Mouse (Mus musculus): ENCODE measurements around the gene P2ry12. TPM values are rescaled to one million over a fixed set of nuclear protein-coding genes. Genes with fewer than 3 reads are reported as not detected.

Gene P2ry12
- polyA plus RNA-seq, 1 experiment, result 1.6 TPM

DNA sequence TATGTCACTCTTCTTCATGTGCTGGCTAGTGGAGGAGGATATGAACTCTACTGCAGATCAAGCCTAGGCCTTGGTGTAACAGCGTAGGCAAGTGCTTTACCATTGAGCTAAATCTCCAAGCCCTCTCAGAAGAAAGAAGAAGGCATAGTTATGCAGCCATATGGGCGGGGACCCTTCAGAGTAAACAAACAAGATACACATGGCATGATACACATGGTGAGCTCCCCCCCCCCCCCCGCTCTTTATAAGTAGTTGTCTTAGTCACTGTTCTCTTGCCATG is 15.5 kb upstream of the P2ry12 start:
- H3K4me1 ChIP-seq, result peaks cover 4% of the 10 kb centered on the region; the same call in 1 of the 2 replicates
- TF ChIP-seq FLI1 (IDR thresholded peaks at IDR 0.05; ENCODE audit: low read length), result no peak
- no peak for TF ChIP-seq GATA1 (IDR thresholded peaks at IDR 0.05; ENCODE audit: borderline replicate concordance, low read length)
- H3K9me3 ChIP-seq, result no peaks in the 10 kb centered on the region
- peaks cover 60% of the 10 kb centered on the region for H3K36me3 ChIP-seq (replicated peaks; ENCODE audit: low read length)
- H3K4me3 ChIP-seq (replicated peaks), result no peak overlapping the region
- H3K27me3 ChIP-seq (replicated peaks), result no peaks in the 10 kb centered on the region

DNA sequence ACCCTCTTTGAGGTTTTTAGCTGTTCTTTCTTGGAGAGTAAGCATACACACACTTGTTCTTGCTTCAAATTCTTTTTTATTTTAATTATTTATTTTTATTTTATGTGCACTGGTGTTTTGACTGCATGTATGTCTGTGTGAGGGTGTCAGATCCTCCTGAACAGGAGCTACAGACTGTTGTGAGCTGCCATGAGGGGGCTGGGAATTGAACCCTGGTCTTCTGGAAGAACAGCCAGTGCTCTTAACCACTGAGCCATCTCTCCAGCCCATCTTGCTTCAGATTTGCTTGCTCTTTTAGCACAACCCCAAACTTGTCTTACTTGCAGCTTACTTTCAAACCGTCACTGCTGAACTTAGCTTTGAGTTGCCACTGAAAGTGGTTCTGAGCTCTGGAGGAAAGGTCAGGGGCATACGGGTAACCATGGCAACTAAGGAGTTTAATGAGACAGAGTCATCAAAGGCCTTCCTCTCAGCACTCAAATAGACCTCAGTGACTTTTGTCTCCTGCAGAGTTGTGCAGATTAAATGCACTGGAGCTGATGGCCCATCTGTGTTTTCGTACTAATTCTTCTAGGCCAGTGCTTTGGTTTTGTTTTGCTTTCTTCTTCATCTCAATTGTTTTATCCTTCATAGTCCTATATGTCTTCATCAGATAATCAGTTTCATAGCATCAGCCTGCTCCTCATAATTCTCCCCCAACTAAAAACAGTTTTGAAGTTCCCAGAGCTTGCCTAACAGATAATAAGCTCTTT is 15.0 kb upstream of the P2ry12 start:
- no peak for TF ChIP-seq GATA1 (IDR thresholded peaks at IDR 0.05; ENCODE audit: borderline replicate concordance, low read length)
- TF ChIP-seq FLI1 (IDR thresholded peaks at IDR 0.05; ENCODE audit: low read length), result no peak
- no peaks in the 10 kb centered on the region for H3K27me3 ChIP-seq (replicated peaks)

DNA sequence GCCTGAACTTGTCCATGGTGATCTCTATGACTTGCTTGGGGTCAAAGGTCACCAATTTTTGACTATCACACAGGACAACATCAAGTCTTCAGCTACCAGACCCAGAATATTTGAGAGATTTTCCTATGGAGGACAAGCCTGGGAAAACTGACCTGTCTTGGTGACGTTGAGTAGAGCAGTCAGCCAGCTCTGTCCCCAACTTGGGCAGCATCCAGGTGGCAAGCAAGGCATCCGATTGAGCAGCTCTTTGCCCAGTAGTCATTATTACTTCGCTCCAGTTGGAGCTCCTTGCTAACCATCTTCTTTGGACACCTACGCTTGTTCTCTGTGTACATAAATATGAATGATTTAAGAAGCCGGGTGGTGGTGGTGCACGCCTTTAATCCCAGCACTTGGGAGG is 8.1 kb upstream of the P2ry12 start:
- Histone ChIP-seq H3K36me3 (replicated peaks; ENCODE audit: low read length) (peaks cover 80% of the 10 kb centered on the region), H3K27me3 (replicated peaks) (no peaks in the 10 kb centered on the region), H3K4me1 (no peaks in the 10 kb centered on the region), H3K4me3 (replicated peaks) (no peak overlapping the region), H3K9me3 (no peaks in the 10 kb centered on the region)
- no peak for TF ChIP-seq GATA1 (IDR thresholded peaks at IDR 0.05; ENCODE audit: borderline replicate concordance, low read length)
- TF ChIP-seq FLI1 (IDR thresholded peaks at IDR 0.05; ENCODE audit: low read length), result no peak

More for the DNA sequence above, 15.0 kb upstream of the P2ry12 start:
- Histone ChIP-seq H3K4me1 (peaks cover 4% of the 10 kb centered on the region; the same call in 1 of the 2 replicates), H3K36me3 (replicated peaks; ENCODE audit: low read length) (peaks cover 60% of the 10 kb centered on the region), H3K4me3 (replicated peaks) (no peak overlapping the region), H3K9me3 (no peaks in the 10 kb centered on the region)

DNA sequence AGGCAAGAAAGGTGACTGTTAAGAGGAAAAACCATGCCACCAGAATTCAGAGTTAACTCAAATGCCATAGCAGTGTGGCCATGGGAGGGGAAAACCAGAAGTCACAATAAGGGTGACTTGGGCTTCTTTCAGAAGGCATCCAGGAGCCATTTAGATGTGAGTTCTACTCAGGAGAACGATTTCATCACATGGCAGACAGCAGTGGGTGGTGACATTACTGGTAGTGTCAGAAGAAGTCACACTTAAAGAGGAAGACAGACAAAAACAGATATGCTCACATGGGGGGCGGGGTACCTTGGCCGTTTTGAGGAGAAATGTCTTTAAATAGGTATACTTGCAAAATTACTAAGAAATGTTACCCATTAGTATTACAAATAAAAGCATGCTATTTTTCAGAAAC is 1.3 kb upstream of the P2ry12 start:
- no peaks in the 10 kb centered on the region for H3K27me3 ChIP-seq (replicated peaks)
- H3K36me3 ChIP-seq (replicated peaks; ENCODE audit: low read length), result peaks cover 100% of the 10 kb centered on the region
- no peak for TF ChIP-seq FLI1 (IDR thresholded peaks at IDR 0.05; ENCODE audit: low read length)
- no peak for TF ChIP-seq GATA1 (IDR thresholded peaks at IDR 0.05; ENCODE audit: borderline replicate concordance, low read length)
- H3K4me3 ChIP-seq (replicated peaks), result no peak overlapping the region
- H3K9me3 ChIP-seq, result no peaks in the 10 kb centered on the region
- peaks cover 22% of the 10 kb centered on the region for H3K4me1 ChIP-seq

DNA sequence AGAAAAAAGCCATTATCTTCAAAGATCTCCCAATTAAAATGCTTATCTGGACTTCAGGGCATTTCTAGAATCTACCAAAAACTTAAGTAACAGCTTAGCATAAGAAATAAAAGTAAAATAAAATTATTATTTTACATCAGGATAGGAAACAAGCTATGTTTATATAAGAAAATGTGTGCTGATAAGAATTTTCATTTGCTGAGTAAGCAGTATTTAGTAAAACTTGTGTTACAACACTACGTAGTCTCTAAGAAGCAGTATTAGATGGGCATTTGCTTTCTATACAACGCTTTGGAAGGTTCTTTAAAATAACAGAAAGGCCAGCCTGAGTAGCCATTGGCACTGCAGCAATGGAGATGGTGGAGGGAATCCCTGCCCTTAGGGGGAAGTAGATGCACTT is 746 bp upstream of the P2ry12 start:
- TF ChIP-seq FLI1 (IDR thresholded peaks at IDR 0.05; ENCODE audit: low read length) (no peak), GATA1 (IDR thresholded peaks at IDR 0.05; ENCODE audit: borderline replicate concordance, low read length) (no peak)
- Histone ChIP-seq H3K9me3 (no peaks in the 10 kb centered on the region), H3K4me1 (peaks cover 22% of the 10 kb centered on the region), H3K36me3 (replicated peaks; ENCODE audit: low read length) (peaks cover 100% of the 10 kb centered on the region), H3K4me3 (replicated peaks) (no peak overlapping the region), H3K27me3 (replicated peaks) (no peaks in the 10 kb centered on the region)

DNA sequence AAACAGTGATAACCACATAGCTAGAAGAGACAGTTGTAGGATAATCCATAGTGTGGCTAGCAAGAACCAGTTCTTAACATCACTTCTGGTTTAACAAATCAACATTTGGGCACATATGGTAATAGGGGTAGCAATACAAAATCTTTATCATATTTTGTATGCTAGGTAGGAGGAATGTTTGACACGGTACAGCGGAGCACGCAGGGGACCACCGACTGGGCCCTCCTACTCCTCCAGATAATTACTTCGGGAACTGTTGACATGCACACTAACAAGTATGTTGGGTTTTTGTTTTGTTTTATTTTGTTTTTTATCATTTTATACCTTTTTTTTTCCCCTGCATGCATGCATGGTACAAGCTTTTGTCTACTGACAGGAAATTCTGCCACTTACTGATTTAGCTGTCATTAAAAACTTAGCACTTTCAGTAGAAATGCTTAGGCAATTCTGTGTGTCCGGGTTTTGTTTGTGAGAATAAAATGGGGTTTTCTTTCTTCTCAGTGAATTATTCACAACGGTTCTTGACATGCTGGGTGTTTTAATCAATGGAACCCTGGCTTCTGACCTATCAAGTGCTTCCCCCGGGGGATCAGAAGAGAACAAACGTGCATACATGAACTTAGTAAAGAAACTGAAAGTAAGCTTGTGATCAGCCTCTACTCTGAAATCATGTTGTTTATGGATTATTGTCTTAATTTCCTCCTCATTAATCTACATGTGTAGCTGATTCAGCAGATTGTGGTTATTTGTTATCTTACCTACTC is 780 bp downstream of the P2ry12 start:
- Histone ChIP-seq H3K4me1 (peaks cover 22% of the 10 kb centered on the region), H3K9me3 (no peaks in the 10 kb centered on the region), H3K36me3 (replicated peaks; ENCODE audit: low read length) (peaks cover 100% of the 10 kb centered on the region), H3K27me3 (replicated peaks) (no peaks in the 10 kb centered on the region), H3K4me3 (replicated peaks) (no peak overlapping the region)
- TF ChIP-seq GATA1 (IDR thresholded peaks at IDR 0.05; ENCODE audit: borderline replicate concordance, low read length), result no peak
- TF ChIP-seq FLI1 (IDR thresholded peaks at IDR 0.05; ENCODE audit: low read length), result no peak

DNA sequence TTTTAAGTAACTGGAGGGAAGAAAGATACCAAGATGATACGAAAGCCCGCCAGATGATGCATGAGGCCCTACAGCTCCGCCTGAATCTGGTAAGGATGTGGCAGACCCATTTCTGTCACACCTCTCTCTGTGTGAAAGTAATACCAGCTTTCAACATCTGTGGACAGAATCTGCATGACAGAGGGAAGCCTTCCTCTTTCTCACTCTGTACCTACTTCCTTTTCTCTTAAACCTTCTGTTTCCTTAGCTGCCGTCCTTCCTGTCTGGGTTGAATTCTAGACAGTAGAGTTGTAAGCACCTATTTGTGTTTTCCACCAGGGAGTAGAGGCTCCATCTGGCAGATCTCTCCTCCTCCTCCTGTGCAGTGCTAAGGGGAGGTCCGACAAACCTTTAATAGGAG is 1.9 kb downstream of the P2ry12 start:
- Histone ChIP-seq H3K4me3 (replicated peaks) (no peak overlapping the region), H3K4me1 (peaks cover 22% of the 10 kb centered on the region), H3K9me3 (no peaks in the 10 kb centered on the region), H3K36me3 (replicated peaks; ENCODE audit: low read length) (peaks cover 95% of the 10 kb centered on the region), H3K27me3 (replicated peaks) (no peaks in the 10 kb centered on the region)
- no peak for TF ChIP-seq FLI1 (IDR thresholded peaks at IDR 0.05; ENCODE audit: low read length)
- TF ChIP-seq GATA1 (IDR thresholded peaks at IDR 0.05; ENCODE audit: borderline replicate concordance, low read length), result no peak

DNA sequence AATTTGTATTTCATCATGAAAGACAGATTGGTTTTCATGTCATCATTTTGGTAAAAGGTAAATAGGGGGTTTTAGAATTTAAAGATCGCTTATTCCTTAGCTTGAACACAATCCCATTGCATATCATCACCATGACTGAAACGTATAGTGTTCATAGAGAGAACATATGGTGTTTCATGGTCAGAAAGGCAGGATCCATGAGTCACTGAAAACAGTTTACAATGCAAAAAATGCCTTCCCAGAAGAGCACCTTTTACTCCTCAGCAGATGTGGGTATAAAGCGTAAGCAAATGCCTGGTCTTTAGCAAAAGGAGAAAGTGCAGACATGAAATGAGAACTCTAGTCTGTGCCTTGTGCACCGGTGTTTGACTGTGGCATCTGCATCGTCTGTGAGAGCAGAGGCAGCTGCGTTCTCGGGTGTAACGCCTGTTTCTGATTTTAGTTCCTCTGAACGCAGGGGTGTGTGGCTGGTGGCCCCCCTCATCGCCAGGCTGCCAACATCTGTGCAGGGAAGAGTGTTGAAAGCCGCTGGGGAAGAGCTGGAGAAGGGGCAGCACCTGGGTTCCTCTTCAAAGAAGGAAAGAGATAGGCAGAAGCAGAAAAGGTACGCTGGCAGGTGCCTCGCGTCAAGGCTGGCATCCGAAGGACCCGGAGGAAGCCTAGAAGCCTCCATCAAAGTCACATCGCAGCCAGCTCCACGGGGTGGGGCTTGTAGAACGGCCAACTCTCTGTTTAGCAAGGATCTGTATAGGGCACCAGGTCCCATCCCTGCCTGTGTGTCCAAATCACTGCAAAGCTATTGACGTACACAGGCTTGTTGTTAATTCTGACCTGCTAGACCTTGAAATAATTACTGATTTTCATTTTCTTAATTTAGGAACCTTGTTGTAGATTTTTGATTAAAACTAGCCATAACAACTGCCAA is 4.7 kb downstream of the P2ry12 start:
- Histone ChIP-seq H3K4me3 (replicated peaks) (no peak overlapping the region), H3K36me3 (replicated peaks; ENCODE audit: low read length) (peaks cover 95% of the 10 kb centered on the region), H3K27me3 (replicated peaks) (no peaks in the 10 kb centered on the region), H3K9me3 (no peaks in the 10 kb centered on the region), H3K4me1 (peaks cover 17% of the 10 kb centered on the region)
- TF ChIP-seq GATA1 (IDR thresholded peaks at IDR 0.05; ENCODE audit: borderline replicate concordance, low read length) (no peak), FLI1 (IDR thresholded peaks at IDR 0.05; ENCODE audit: low read length) (no peak)

DNA sequence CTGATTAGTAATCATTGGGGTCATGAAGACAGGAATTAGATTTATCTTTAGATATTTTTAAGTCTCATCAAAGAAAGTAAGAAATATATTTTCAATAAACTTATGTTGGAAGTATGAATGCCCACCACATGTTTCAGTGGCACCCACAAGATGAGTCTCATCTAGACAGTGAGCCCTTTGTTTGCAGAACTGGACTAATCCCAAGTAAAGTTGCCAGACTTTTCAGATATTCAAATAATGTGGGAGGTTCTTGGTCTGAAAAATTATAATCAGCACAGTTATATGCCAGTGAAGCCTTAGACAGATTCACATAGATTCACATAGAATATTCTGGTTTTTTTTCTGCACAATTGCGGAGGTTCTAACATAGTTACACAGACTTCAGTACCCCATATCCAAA is 12.2 kb downstream of the P2ry12 start:
- Histone ChIP-seq H3K4me1 (peaks cover 8% of the 10 kb centered on the region), H3K36me3 (replicated peaks; ENCODE audit: low read length) (peaks cover 89% of the 10 kb centered on the region), H3K27me3 (replicated peaks) (no peaks in the 10 kb centered on the region), H3K9me3 (no peaks in the 10 kb centered on the region), H3K4me3 (replicated peaks) (no peak overlapping the region)
- TF ChIP-seq FLI1 (IDR thresholded peaks at IDR 0.05; ENCODE audit: low read length) (no peak), GATA1 (IDR thresholded peaks at IDR 0.05; ENCODE audit: borderline replicate concordance, low read length) (no peak)

Measured in megakaryocyte, embryonic 14.5 days (primary cell).